Mouse (Mus musculus) liver, postnatal 0 days (tissue): ENCODE data around the gene Klf7.

Experiments used
- CTCF ChIP-seq: sonication (generic); IDR thresholded peaks from 2 replicates; pipeline ENCODE4 v1.5.1; 2016; ENCODE audit warnings: antibody characterized with exemption, low read depth
- EP300 ChIP-seq: IDR thresholded peaks from 2 replicates; pipeline ENCODE4 v1.6.1; 2016; ENCODE audit warnings: antibody characterized with exemption, low read depth, mild to moderate bottlenecking

GRCm38 (mm10) chr1:64002036-64002435 is 120.0 kb downstream of the Klf7 start:
- TF ChIP-seq CTCF (no peak), EP300 (no peak)
